Mouse (Mus musculus) ES-Bruce4 (cell line): ENCODE measurements around the gene Uggt2. TPM values are rescaled to one million over a fixed set of nuclear protein-coding genes. Genes with fewer than 3 reads are reported as not detected.
"Not testable (repeated sequence)": the region's sequence is repeated elsewhere in the genome, so short reads cannot be mapped to it uniquely, and the experiment has no call there.

Experiments used
- H3K27ac ChIP-seq: 2 replicates; pipeline ENCODE4 v1.5.1; 2012; ENCODE audit warnings: low read length, inconsistent platforms; ENCODE audit not compliant: insufficient read depth
- H3K27me3 ChIP-seq: 2 replicates; pipeline ENCODE4 v1.6.1; 2012; ENCODE audit warnings: mild to moderate bottlenecking, low read length, inconsistent platforms; ENCODE audit not compliant: control insufficient read depth, poor library complexity, insufficient read depth, severe bottlenecking
- H3K36me3 ChIP-seq: 2 replicates; pipeline ENCODE4 v1.6.1; 2012; ENCODE audit warnings: inconsistent platforms, mild to moderate bottlenecking, low read length, moderate library complexity; ENCODE audit not compliant: control insufficient read depth, poor library complexity, insufficient read depth, severe bottlenecking
- H3K4me1 ChIP-seq: one replicate; pipeline ENCODE4 v1.8.1; 2011; ENCODE audit warnings: low read length; ENCODE audit not compliant: control insufficient read depth, insufficient read depth
- H3K4me3 ChIP-seq: 2 replicates; pipeline ENCODE4 v1.5.1; 2011; ENCODE audit warnings: low read depth, mild to moderate bottlenecking, low read length
- H3K9ac ChIP-seq: 2 replicates; pipeline ENCODE4 v1.6.1; 2012; ENCODE audit warnings: low read depth, mild to moderate bottlenecking, inconsistent platforms; ENCODE audit not compliant: poor library complexity, severe bottlenecking
- H3K9me3 ChIP-seq: replicated peaks from 2 replicates; pipeline ENCODE4 v1.6.1; 2012; ENCODE audit warnings: mild to moderate bottlenecking, low read length, inconsistent platforms; ENCODE audit not compliant: control insufficient read depth, poor library complexity, insufficient read depth, severe bottlenecking
- CTCF ChIP-seq: IDR thresholded peaks from one replicate; pipeline ENCODE4 v1.8.1; 2011; ENCODE audit warnings: low read depth, low read length
- EP300 ChIP-seq: IDR thresholded peaks from 2 replicates; pipeline ENCODE4 v1.6.1; 2011; ENCODE audit warnings: low read depth, low read length; ENCODE audit not compliant: insufficient read depth
- POLR2A ChIP-seq: IDR thresholded peaks from one replicate; pipeline ENCODE4 v1.8.1; 2011; ENCODE audit warnings: low read length; ENCODE audit not compliant: insufficient read depth
- polyA plus RNA-seq: library from polyadenylated mRNA; stranded (reverse); fragments of >200 nt; gene quantifications from 2 replicates; pipeline ENCODE4 v1.2.4, GENCODE M21; 2011; ENCODE audit warnings: low read depth; ENCODE audit not compliant: missing spikeins, insufficient read depth, insufficient read length

The Uggt2 gene
- polyA plus RNA-seq, 1 experiment: 47.4 TPM

- H3K9ac ChIP-seq: no peak overlapping the region
- H3K36me3 ChIP-seq: no peaks in the 10 kb centered on the region
- no peak for TF ChIP-seq EP300
- no peak for TF ChIP-seq CTCF
- TF ChIP-seq POLR2A: no peak
- no peaks in the 10 kb centered on the region for H3K9me3 ChIP-seq
- no peaks in the 10 kb centered on the region for H3K27me3 ChIP-seq
- no peaks in the 10 kb centered on the region for H3K4me1 ChIP-seq
- no peak overlapping the region for H3K27ac ChIP-seq
- H3K4me3 ChIP-seq: peak overlapping the region; percentile 32
Observed at GRCm38 (mm10) chr14:118987523-118988496, 111.4 kb downstream of the Uggt2 start.

- TF ChIP-seq CTCF (peak; percentile 61), EP300 (no peak), POLR2A (no peak)
- H3K4me1 ChIP-seq: no peaks in the 10 kb centered on the region
Observed at GRCm38 (mm10) chr14:118986653-118987522, 112.3 kb downstream of the Uggt2 start.

GRCm38 (mm10) chr14:118984161-118984560 lies 115.1 kb downstream of the Uggt2 start:
- H3K4me3 ChIP-seq: no peak overlapping the region
- no peaks in the 10 kb centered on the region for H3K36me3 ChIP-seq
- TF ChIP-seq CTCF: no peak
- no peak for TF ChIP-seq POLR2A
- no peak for TF ChIP-seq EP300
- no peaks in the 10 kb centered on the region for H3K27me3 ChIP-seq
- H3K9ac ChIP-seq: no peak overlapping the region
- peaks cover 2% of the 10 kb centered on the region for H3K4me1 ChIP-seq
- H3K9me3 ChIP-seq: no peaks in the 10 kb centered on the region
- no peak overlapping the region for H3K27ac ChIP-seq

More at GRCm38 (mm10) chr14:118986653-118987522, 112.3 kb downstream of the Uggt2 start:
- no peak overlapping the region for H3K9ac ChIP-seq
- H3K27me3 ChIP-seq: no peaks in the 10 kb centered on the region
- H3K36me3 ChIP-seq: no peaks in the 10 kb centered on the region
- H3K9me3 ChIP-seq: no peaks in the 10 kb centered on the region
- no peak overlapping the region for H3K27ac ChIP-seq
- no peak overlapping the region for H3K4me3 ChIP-seq

GRCm38 (mm10) chr14:118983396-118983795 lies 115.8 kb downstream of the Uggt2 start:
- no peaks in the 10 kb centered on the region for H3K9me3 ChIP-seq
- no peak overlapping the region for H3K9ac ChIP-seq
- H3K36me3 ChIP-seq: no peaks in the 10 kb centered on the region
- 0 out of 2 replicates have a peak overlapping the region, but pooled peaks have one; percentile 84 for H3K27ac ChIP-seq
- no peak overlapping the region for H3K4me3 ChIP-seq
- H3K27me3 ChIP-seq: no peaks in the 10 kb centered on the region
- H3K4me1 ChIP-seq: peaks cover 2% of the 10 kb centered on the region
- no peak for TF ChIP-seq EP300
- TF ChIP-seq CTCF: no peak

GRCm38 (mm10) chr14:118982429-118983045 lies 116.7 kb downstream of the Uggt2 start:
- H3K4me1 ChIP-seq, H3K9me3 ChIP-seq, H3K9ac ChIP-seq, H3K27me3 ChIP-seq, H3K4me3 ChIP-seq, H3K36me3 ChIP-seq: not testable (repeated sequence)
- H3K27ac ChIP-seq: peak overlapping the region; percentile 84

- not testable (repeated sequence) for H3K9me3 ChIP-seq, H3K4me3 ChIP-seq, H3K9ac ChIP-seq, H3K4me1 ChIP-seq, H3K27me3 ChIP-seq, H3K36me3 ChIP-seq
- peak overlapping the region; percentile 32; the same call in 1 of the 2 replicates for H3K27ac ChIP-seq
Observed at GRCm38 (mm10) chr14:118981711-118982428, 117.4 kb downstream of the Uggt2 start.
